Comparison of ENCODE assay signal across 8 mouse cellular contexts in the genomic region with DNA sequence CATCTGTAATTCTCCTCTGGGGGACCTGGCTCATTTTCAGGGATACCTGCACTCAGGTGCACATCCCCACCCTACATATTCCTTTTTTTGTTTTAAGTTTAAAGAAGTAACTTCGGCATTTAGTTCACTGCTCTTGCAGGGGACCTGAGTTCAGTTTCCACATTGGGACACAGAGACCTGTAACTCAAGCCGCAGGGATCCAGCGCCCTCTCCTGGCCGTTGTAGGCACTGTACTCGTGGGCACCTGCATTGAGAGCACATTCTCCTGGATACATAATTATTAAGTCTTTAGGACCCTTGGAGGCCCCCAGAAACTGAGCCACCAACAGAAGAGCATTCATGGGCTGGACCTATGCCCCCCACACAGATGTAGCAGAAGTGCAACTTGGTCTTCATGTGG. TPM values are rescaled to one million over a fixed set of nuclear protein-coding genes. Genes with fewer than 3 reads are reported as not detected.
DNase-seq lines count a peak whose midpoint lies in the region; ATAC-seq and TF ChIP-seq lines count a peak whose summit lies in the region.

No protein-coding gene starts in this region.

- no peak for ATAC-seq in kidney, embryonic 14.5 days (ENCODE audit: low FRiP score, low TSS enrichment)
- no peak for ATAC-seq in midbrain, postnatal 0 days (ENCODE audit: low FRiP score)

- no peak overlapping the region for H3K4me3 ChIP-seq in kidney, embryonic 14.5 days (ENCODE audit: low read length)
- no peak overlapping the region for H3K4me3 ChIP-seq in midbrain, postnatal 0 days (ENCODE audit: low read depth, low read length)

- 44% methylated on average over 5 of the region's 5 CpGs for WGBS in kidney, embryonic 14.5 days
- 40% methylated on average over 5 of the region's 5 CpGs for WGBS in large intestine, adult 2 months
- 42% methylated on average over 5 of the region's 5 CpGs for WGBS in midbrain, postnatal 0 days

- H3K27ac ChIP-seq in kidney, embryonic 14.5 days (ENCODE audit: low read depth, low read length): no peak overlapping the region
- H3K27ac ChIP-seq in midbrain, postnatal 0 days (ENCODE audit: low read depth, low read length): no peak overlapping the region

- H3K9ac ChIP-seq in kidney, embryonic 14.5 days (ENCODE audit: low read depth, low read length): no peak overlapping the region
- no peak overlapping the region for H3K9ac ChIP-seq in midbrain, postnatal 0 days (replicated peaks; ENCODE audit: low read length, poor library complexity, severe bottlenecking)

- no peaks in the 10 kb centered on the region for H3K36me3 ChIP-seq in kidney, embryonic 14.5 days (ENCODE audit: control insufficient read depth, insufficient read depth, low read length)
- H3K36me3 ChIP-seq in midbrain, postnatal 0 days (ENCODE audit: insufficient read depth, low read length): no peaks in the 10 kb centered on the region

- H3K9me3 ChIP-seq in kidney, embryonic 14.5 days (ENCODE audit: control insufficient read depth, low read length): no peaks in the 10 kb centered on the region
- H3K9me3 ChIP-seq in midbrain, postnatal 0 days (ENCODE audit: low read length): no peaks in the 10 kb centered on the region

- no peaks in the 10 kb centered on the region for H3K4me1 ChIP-seq in kidney, embryonic 14.5 days (ENCODE audit: control insufficient read depth, insufficient read depth, low read length)
- H3K4me1 ChIP-seq in midbrain, postnatal 0 days (ENCODE audit: insufficient read depth, low read length): no peaks in the 10 kb centered on the region

- no peak overlapping the region for H3K4me2 ChIP-seq in kidney, embryonic 14.5 days (replicated peaks; ENCODE audit: low read depth, low read length)
- H3K4me2 ChIP-seq in midbrain, postnatal 0 days (ENCODE audit: low read depth, low read length, poor library complexity, severe bottlenecking): no peak overlapping the region

- peak; percentile 78 for DNase-seq in kidney, adult 18-20 months
- DNase-seq in ES-CJ7 (ENCODE audit: low read depth, low spot score): peak; percentile 87
- DNase-seq in c-Kit-positive CD71-positive TER-119-positive erythroid progenitor cells, embryonic 14.5 days (ENCODE audit: low spot score): peak; percentile 88
- peak; percentile 8 to 17 for DNase-seq in gastrocnemius, adult 8-10 months (ENCODE audit: low spot score in 2 of 2)
- DNase-seq in large intestine, adult 2 months (ENCODE audit: low read depth, low spot score): peak; percentile 53
- DNase-seq in midbrain, postnatal 0 days (ENCODE audit: low spot score): peak; percentile 26
- peak; percentile 86 for DNase-seq in thymus, postnatal 25 days

- no peaks in the 10 kb centered on the region for H3K27me3 ChIP-seq in kidney, embryonic 14.5 days (ENCODE audit: control insufficient read depth, insufficient read depth, low read length)
- no peaks in the 10 kb centered on the region for H3K27me3 ChIP-seq in midbrain, postnatal 0 days (ENCODE audit: insufficient read depth, low read length)

- peak; percentile 59 for TF ChIP-seq CTCF in midbrain, postnatal 0 days (IDR thresholded peaks at IDR 0.05)

RNA-seq across cellular contexts. Expression of a gene that starts 26.8 kb away (rescaled TPM):
- polyA plus RNA-seq in kidney, embryonic 14.5 days (2014; fragmentation: Nextera tagmentation; extraction: Ambion mirVana): 38.6 and 42.6 TPM in 2 replicates
- total RNA-seq in gastrocnemius, adult 8-10 months (2022): 1 to 10 TPM; 6.1 to 8.8 (median 7.3) TPM
- polyA plus RNA-seq in large intestine, adult 2 months (2012; rRNA removed): 34.2 and 49.8 TPM in 2 replicates
- total RNA-seq in midbrain, postnatal 0 days (2014; rRNA removed): 40.3 and 43.6 TPM in 2 replicates
- 27.3 and 28.9 TPM in 2 replicates for polyA plus RNA-seq in midbrain, postnatal 0 days (2015; fragmentation: Nextera tagmentation; extraction: Ambion mirVana)

Comparison
In these comparisons a context has a peak if more than half of its experiments do, and no peak if none do; other contexts are left out.
1. DNase-seq: peak in every context shown above with its lines; median percentile 88 in c-Kit-positive CD71-positive TER-119-positive erythroid progenitor cells, embryonic 14.5 days; 87 in ES-CJ7; 86 in thymus, postnatal 25 days; 78 in kidney, adult 18-20 months; 53 in large intestine, adult 2 months; 26 in midbrain, postnatal 0 days; 12 in gastrocnemius, adult 8-10 months.